Mouse (Mus musculus): Measurements from ENCODE around the gene Esrrg.

The Esrrg gene

GRCm38 (mm10) chr1:187650786-187651687, 42.4 kb downstream of the Esrrg start:
- peak; percentile 82 for DNase-seq

GRCm38 (mm10) chr1:187651688-187652241, 43.2 kb downstream of the Esrrg start:
- DNase-seq, result peak; percentile 92

GRCm38 (mm10) chr1:187652445-187652844, 43.9 kb downstream of the Esrrg start:
- peak; percentile 84 for DNase-seq

GRCm38 (mm10) chr1:187653390-187653789, 44.8 kb downstream of the Esrrg start:
- no peak for DNase-seq

- DNase-seq, result peak; percentile 82
Measured at GRCm38 (mm10) chr1:187660963-187661362, 52.4 kb downstream of the Esrrg start.

- DNase-seq, result peak; percentile 92
Measured at GRCm38 (mm10) chr1:187662083-187662609, 53.6 kb downstream of the Esrrg start.

GRCm38 (mm10) chr1:187663376-187663775, 54.8 kb downstream of the Esrrg start:
- peak; percentile 73 for DNase-seq

GRCm38 (mm10) chr1:187664261-187664660, 55.7 kb downstream of the Esrrg start:
- DNase-seq, result peak; percentile 59

GRCm38 (mm10) chr1:187665901-187666600, 57.5 kb downstream of the Esrrg start:
- DNase-seq, result peak; percentile 59

- DNase-seq, result no peak
Measured at GRCm38 (mm10) chr1:187669746-187670145, 61.2 kb downstream of the Esrrg start.

- peak; percentile 21 for DNase-seq
Measured at GRCm38 (mm10) chr1:187672446-187672845, 63.9 kb downstream of the Esrrg start.

GRCm38 (mm10) chr1:187674771-187675186, 66.2 kb downstream of the Esrrg start:
- DNase-seq, result peak; percentile 89

- peak; percentile 84 for DNase-seq
Measured at GRCm38 (mm10) chr1:187676626-187677025, 68.0 kb downstream of the Esrrg start.

GRCm38 (mm10) chr1:187679246-187679645, 70.7 kb downstream of the Esrrg start:
- peak; percentile 75 for DNase-seq

GRCm38 (mm10) chr1:187684519-187684918, 75.9 kb downstream of the Esrrg start:
- DNase-seq, result no peak

GRCm38 (mm10) chr1:187691846-187692525, 83.4 kb downstream of the Esrrg start:
- no peak for DNase-seq

GRCm38 (mm10) chr1:187694865-187695264, 86.3 kb downstream of the Esrrg start:
- DNase-seq, result peak; percentile 46

- peak; percentile 97 for DNase-seq
Measured at GRCm38 (mm10) chr1:187698201-187698600, 89.6 kb downstream of the Esrrg start.

- peak; percentile 64 for DNase-seq
Measured at GRCm38 (mm10) chr1:187700963-187701362, 92.4 kb downstream of the Esrrg start.

GRCm38 (mm10) chr1:187704921-187705320, 96.3 kb downstream of the Esrrg start:
- peak; percentile 74 for DNase-seq

- peak; percentile 76 for DNase-seq
Measured at GRCm38 (mm10) chr1:187705348-187705747, 96.8 kb downstream of the Esrrg start.

GRCm38 (mm10) chr1:187706046-187706445, 97.5 kb downstream of the Esrrg start:
- peak; percentile 73 for DNase-seq

GRCm38 (mm10) chr1:187707176-187707575, 98.6 kb downstream of the Esrrg start:
- peak; percentile 68 for DNase-seq
